Mouse (Mus musculus): ENCODE results near the gene Cckbr.
A peak's percentile ranks its signal among the peaks of the same experiment; 100 is the strongest.

The Cckbr gene

DNA sequence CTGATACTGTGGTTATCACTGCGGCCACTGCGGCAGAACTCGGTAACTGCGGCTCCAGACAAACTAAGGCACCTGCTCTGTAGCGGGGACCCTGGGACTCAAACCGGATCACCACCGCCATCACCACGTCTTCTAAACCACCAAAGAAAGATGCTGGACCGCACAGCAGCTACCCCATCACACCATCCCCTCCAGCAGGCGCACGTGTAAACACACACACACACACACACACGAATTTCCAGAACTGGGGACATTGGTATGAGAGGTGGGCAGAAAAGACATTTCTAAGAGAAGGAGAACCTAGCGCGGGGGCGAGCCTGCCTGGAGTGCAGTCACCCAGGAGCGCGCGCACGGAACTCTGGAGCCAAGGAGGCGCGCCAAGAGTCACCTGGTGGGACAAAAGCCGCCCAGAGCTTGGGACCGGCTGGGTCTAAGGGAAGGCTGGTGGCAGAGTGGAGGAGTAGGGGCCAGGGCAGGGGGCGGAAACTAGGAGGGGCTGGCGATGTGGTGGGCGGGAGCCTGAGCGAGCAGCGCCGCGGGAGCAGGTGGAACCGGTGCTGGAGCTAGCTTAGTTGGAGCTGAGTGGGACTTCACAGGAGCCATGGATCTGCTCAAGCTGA lies at the start of gene Cckbr:
Cckbr (plus strand) TSS at position 308 of the 620 bp plus-strand sequence.
- peak; percentile 80 for DNase-seq (ENCODE audit: low read depth, low spot score)

DNA sequence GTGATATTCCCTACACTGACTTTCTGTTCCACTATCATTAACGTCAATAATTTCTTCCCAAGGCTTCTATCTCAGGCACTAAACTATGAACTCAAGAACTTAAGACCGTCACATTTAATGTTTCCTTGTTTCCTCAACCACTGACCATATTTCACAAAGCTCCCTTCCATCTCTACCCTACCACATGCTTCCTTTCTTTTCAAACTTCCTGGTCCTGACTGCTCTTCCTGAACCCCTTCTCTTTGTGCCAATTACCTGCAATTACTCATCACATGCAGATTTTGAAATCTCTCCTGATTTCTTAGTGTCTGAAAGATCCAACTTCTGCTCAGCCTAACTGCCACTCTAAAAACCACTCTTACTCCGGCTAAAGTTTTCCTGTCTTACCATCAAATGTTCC lies 45.2 kb upstream of the Cckbr start:
- DNase-seq (ENCODE audit: low read depth, low spot score): no peak

DNA sequence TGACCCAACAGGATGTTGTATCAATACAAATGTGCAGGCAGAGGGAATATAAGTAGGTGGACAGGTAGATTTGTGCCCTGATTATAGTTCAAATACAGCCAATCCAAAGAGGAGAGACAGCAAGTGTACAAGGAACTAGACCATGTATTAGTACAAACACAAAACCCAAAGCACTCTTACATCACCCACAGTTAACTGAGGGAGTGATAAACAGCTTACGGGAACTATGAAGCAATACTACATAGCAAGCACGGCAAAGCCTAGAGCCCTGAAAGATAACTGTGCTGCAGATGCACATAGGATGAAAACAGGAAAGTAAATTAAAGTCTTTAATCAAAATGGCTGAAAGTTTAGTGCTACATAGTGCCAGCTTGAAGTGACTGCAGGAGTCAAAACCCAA lies 37.8 kb upstream of the Cckbr start:
- no peak for DNase-seq (ENCODE audit: low read depth, low spot score)

DNA sequence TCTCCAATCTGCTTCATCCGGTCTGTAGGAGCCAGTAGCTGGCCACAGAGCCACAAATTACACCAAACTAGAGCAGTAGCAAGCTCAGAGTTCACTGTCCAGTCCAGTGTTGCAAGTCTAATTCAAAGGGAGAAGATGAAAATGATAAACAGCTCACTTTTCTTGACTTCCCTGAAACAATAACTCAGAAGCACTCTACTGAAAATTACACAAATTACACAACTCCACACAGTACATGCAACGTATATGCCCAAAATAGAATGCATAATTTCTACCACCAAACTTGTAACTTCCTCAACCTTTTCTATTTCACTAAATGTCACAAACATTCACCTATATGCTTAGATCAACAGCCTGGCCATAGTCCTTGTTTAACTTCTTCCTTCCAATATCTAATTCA lies 35.3 kb upstream of the Cckbr start:
- DNase-seq (ENCODE audit: low read depth, low spot score): no peak

DNA sequence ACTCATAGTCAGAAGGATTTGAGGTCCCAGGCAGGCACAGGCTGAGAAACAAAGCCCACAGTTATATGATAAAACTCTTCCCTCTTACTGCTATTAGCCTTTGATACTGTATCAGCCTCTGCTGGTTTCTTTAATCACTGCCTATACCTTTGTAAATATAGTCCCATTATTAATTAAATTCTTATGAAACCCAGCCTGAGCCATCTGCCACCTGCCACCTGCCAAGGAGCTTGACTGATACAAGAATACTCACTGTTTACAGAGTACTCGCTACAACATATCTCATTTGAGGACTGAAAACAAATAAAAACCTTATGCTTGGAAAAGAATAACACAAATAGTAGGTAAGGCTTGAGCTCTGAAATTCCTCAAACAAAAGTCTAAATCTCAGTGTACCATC lies 30.9 kb upstream of the Cckbr start:
- DNase-seq (ENCODE audit: low read depth, low spot score): no peak

DNA sequence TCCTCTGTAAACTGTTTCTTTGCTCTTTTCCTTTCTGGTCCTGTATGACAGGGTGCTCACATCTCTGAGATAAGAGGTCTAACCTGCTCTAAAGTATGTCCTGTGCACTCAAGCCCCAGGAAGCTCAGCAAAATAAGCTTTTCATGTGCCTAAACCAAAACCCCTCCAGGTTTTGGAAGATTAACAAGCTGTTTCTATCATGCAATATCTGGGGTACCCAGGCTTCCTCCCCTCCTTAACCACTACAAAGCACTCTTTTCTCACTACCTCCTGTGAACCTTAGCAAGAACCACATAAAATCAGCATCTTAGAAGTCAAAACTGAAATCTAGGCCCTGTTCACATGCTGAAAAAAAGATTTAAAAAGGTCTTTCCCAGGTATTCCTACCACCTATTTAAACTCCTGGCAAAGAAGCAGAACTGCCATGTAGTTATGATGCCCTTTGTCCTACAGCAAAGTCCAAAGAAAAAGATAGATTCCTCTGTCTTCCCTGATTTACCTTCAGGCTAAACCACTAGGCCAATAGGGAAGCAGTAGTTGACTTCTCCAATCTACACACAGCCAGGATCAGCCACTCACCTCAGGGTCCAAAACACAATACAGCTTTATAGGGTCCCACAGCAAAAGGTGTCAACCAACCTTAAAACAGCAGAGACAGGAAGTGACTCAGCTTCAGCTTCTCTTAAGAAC lies 30.3 kb upstream of the Cckbr start:
- no peak for DNase-seq (ENCODE audit: low read depth, low spot score)

DNA sequence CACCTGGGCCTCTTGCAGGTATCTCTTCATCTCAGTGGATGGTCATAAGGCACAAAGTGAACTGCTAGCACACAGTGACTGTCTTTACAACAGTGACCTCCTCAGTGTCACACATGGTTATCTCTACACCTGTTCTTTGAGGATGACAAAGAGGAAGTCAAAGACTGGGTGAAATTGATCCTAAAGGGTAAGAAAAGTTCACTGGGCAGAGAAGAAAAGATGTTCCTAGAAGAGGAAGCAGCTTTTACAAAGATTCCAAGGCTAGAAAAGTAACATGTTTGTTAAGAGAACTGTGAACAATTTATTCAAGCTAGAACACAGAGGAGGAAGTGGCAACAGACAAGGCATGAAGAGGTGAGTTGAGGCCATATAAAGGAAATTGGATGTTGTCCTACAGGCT lies 29.4 kb upstream of the Cckbr start:
- no peak for DNase-seq (ENCODE audit: low read depth, low spot score)

DNA sequence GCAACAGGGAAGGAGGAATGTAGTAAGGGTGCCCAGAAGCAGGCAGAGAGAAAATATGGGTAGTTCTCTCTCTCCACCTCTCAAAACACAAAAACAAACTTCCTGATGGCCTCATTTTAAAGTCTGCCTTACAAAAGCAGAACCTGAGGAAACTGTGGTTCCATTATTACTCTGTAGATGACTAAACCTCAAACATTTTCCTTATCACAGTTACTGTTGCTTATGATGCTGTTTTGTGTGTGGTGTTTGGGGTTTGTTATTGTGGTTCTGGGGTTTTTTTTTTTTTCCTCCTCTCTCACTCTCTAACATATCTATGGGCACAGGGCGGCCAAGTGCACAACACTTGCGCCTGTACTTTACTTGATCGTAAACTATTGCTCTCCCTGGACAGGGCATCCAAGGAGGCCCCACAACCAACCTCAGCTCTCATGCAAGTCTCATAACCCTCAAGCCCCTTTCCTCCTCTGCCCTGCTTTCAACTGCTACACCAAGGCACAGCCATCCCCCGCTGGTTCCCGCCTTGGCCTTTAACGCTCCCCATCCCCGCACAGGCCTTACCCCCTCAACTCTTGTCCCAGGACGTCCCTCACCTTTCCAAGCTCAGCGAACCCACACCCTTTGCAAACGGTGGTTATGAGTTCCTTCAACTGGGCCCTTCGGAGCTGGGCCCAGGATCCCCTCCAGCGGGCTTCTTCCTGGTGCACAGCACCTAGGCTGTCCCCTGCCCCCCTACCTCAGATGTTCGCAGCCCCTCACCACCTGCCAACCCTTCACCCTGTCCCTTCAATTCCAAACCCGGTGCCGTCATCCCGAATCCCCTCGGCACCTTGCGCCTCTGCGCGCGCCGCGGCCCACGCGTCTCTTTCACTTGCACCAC lies 26.2 kb upstream of the Cckbr start:
- DNase-seq (ENCODE audit: low read depth, low spot score): no peak

DNA sequence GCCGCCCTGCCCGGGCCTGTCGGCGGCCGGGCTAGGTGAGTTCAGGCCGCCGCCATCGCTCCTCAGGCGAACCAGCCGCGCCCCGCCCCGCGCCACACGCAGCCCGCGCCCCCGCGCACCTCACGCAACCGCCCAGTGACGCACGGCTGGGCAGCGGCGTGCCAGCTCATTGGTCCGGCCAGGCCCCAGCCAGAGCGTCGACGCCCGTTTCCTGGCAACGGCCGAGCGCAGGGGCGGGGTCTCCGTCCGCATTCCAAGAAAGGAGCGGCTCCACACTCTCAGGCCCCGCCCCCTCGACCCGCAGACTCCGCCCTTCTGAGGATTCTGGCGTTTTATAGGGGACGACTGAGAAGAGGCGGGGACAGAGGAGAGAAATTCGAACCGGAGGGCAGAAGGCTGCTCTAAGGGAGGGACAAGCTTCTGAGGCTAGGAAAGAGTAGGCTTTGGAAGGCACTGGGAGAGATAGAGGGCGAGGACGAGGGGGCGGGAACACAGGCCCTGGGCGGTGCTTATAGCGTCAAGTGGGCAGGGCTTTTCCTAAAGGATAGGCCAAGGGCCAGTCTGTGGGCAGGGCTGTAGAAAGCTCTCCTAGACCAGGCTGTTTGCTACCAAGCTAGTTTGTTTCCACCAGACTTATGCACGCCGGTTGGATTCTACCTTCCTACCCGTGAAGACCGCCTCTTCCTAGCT lies 25.5 kb upstream of the Cckbr start, which contains the start of gene Fam160a2:
Fam160a2 (minus strand) TSS at position 120 of the 690 bp plus-strand sequence.
- DNase-seq (ENCODE audit: low read depth, low spot score): peak; percentile 100

DNA sequence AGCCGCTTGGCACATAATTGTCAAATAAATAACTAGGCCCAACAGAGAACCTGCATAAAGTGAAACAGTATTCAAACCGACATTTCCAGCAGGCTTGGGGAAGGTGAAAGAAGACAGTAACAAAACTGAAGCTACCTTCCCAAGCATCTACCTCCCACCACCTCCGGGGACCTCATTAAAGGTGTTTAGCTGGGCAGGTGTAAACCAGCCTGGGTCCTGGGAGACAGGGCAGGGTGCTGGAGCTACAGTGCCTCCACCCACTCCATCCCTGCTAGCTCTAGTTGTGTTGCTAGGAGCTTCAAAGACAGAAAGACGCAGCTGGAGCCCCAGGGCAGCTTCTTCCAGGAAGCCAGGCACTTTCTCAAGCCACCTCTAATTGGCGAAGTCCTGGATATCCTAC lies 21.3 kb upstream of the Cckbr start, which contains the start of gene Cnga4:
Cnga4 (plus strand) TSS at position 301 of the 400 bp plus-strand sequence.
- DNase-seq (ENCODE audit: low read depth, low spot score): peak; percentile 34

DNA sequence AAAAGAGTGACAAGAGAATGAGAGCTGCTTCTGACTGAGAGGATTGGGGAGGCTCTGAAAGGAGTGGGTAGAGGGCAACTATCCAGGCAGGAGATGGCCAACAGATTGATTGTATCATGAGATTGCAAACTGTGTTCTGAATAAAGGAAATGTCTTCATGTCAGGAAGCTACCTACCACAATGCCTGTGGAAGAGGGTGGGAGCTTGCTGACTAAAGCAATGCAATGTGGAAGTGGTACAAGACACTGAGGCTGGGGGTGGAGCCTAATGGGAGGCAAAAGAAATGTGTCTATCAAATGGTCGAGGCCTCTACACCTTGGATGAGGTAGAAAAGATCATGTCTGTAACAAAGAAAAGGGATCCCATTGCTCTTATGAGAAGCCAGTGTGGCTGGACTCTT lies 19.2 kb upstream of the Cckbr start:
- DNase-seq (ENCODE audit: low read depth, low spot score): no peak

DNA sequence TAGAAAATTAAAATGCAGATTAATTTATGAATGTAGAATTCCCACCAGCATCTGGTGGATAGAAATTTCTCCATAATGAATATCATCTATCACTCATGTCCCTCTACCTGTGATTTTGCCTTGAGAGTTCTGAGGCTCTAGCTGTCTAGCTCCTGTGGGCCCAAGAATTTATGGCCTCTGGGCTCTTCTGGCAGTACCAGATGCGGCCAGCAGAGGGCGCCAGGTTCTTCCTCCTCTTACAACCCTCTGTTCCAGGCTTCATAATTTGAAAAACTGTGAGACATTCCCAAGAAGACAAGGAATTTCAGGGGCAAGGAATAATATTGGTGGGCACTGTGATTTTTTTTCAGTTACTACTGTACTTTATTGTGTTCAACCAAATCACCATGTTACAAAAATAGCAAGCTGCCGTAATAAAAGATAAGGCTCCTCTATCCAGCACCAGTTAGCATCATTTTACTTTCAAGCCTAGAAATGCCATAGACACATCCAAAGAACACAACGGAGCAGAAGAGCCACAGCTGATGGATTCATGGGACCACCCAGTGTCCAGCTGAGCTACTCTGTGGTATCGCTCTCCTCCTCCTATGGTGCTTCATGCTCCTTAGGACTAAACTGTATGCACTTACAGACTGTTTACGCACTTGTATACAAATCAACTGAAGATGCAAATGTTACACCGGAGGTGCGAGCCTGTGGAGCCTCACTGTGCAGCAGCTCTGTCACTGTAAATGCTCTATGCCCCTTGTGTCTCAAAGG lies 13.5 kb upstream of the Cckbr start:
- peak; percentile 81 for DNase-seq (ENCODE audit: low read depth, low spot score)

DNA sequence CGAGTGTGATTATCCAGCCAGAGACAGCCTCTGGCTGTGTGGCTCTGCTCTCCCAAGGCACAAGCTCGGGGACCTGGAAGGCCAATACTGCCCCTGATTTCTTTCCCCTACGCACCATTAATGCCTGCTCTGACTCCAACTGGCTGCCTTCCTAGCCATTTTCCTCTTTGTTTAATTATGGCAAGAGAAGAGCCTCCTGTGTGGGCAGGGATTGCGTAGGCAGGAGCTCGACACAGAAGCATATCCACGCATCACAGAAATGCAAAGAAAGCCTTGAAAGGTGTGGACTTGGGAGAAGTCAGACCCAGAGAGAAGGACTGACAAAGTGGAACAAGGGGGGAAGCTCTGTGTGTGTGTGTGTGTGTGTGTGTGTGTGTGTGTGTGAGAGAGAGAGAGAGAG lies 11.1 kb upstream of the Cckbr start:
- DNase-seq (ENCODE audit: low read depth, low spot score): no peak

DNA sequence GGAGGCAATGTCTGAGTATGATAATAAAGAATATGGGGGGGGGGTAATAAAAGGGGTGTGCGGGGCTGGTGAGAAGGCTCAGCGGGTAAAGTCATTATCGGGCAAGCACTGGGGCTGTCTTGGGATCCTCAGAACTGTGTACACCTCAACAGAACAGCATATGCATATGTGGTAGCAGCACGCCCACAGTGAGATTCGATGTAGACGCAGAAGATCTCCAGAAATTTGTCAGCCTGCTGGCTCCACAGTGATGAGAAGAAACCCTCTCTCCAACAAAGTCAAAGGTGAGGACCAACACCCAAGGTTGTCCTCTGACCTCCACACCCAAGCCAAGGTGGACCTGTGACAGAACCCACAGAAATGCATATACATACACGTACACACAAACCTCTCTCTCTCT lies 9.0 kb upstream of the Cckbr start:
- no peak for DNase-seq (ENCODE audit: low read depth, low spot score)

DNA sequence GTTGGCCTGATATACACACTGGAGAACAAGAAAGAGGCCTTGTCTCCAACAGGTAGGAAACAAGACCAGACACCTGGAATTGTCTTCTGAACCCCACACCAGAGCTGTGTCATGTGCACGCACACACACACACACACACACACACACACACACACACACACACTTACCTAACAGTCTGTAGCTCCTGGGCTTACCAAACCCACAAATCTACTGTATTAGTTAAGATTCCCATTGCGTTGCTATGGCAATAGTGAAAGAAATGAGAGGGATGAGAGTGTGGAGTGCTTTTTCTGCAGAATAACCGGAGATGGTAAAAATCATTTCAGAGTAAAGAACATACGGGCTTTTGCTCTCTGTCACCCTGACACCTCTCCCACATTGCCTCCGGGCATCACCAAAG lies 7.4 kb upstream of the Cckbr start:
- DNase-seq (ENCODE audit: low read depth, low spot score): no peak

DNA sequence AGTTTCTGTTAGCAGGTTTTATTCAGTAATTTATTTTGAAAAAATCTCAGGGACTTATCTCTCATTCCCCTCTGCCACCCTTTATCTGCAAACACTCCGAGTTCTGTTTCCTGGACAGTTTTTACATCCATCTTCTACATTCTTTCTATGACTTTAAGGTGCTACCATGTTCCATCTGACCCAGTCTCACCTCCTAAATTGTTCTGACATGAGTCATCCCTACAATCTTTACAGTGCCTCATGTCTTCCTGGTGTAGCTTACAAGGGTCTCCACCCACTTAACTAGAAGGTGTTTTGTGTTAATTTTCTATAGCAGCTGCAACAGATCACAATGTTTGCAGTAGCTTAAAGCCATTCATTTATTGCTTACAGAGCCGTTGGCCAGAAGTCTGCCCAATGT lies 4.6 kb upstream of the Cckbr start:
- DNase-seq (ENCODE audit: low read depth, low spot score): no peak

DNA sequence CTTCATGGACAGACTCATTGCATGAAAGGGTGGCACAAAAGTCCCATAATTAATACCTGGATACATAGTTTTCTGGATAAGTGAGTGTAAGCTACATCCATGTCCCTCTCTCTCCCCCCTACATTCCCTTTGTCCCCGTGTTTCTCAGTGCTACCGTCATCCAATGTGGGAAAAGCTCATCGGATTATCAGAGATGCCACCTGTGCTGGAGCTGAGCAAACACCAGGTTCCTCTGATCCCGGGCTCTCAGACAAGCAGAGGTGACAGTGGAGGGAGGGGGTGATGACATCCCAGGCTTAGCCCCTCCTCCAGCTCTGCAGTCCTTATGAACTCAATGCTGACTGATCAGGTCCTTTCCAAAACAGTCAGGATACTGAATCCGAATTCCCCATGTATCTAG lies 1.2 kb upstream of the Cckbr start:
- DNase-seq (ENCODE audit: low read depth, low spot score): no peak

DNA sequence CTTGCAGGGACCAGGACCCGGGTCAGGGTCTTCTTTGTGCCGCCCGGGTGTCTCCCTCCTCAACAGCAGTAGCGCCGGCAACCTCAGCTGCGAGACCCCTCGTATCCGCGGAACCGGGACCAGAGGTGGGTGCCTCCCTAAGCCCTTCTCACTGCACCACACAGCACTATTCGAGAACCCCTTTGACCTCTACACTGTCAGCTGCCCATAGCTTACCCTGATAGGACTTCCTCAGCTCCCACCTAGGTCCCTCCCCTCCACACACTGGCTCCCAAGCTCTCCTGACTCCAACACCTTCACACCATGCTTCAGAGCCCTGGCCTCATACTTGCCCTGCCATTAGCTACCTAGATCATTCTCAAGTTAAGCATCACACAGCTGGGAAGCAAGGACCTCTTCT lies 520 bp downstream of the Cckbr start:
- no peak for DNase-seq (ENCODE audit: low read depth, low spot score)

DNA sequence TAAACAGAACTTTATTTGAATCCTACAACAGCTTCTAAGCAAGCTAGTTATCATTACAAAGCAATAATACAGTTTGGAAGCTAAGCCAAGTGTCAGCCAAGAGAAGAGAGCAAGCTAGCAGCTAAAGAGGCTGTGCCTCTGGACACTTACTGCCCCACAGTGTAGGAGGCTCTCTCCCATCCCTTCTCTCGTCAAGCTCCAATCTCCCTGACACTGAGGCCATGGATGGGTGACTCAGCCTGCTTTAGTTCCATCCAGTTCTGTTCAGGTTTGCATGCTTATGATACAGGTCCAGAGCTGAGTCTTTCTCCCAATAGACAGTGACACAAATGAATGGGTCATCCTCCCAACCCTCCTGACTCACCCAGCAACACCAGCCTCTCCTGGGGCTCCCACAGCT lies 6.5 kb downstream of the Cckbr start:
- no peak for DNase-seq (ENCODE audit: low read depth, low spot score)

DNA sequence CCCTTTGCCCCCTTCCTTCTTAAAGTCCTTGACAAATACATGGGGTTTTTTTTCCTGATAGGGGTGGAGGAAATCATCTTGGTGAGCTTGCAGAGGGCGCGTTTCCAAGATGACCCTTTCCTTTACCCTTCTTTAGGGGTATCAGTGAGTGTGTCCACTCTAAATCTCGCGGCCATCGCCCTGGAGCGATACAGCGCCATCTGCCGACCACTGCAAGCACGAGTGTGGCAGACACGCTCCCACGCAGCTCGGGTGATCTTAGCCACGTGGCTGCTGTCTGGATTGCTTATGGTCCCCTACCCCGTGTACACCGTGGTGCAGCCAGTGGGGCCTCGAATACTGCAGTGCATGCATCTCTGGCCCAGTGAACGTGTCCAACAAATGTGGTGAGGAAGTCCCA lies 8.3 kb downstream of the Cckbr start:
- peak; percentile 43 for DNase-seq (ENCODE audit: low read depth, low spot score)

DNA sequence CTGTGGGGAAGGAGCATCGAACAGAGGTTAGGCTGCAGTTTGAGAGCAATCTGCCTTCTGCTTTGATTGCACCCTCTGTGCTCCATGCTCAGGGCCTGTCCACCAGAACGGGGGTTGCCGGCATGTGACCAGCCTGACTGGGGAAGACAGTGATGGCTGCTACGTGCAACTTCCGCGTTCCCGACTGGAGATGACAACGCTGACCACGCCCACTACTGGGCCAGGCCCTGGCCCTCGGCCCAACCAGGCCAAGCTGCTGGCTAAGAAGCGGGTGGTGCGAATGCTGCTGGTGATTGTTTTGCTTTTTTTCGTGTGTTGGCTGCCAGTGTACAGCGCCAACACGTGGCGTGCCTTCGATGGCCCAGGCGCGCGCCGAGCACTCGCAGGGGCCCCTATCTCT lies 9.3 kb downstream of the Cckbr start:
- peak; percentile 69 for DNase-seq (ENCODE audit: low read depth, low spot score)
